Mouse (Mus musculus) heart, postnatal 14 days (tissue): ENCODE measurements around the gene Nol12. TPM values are rescaled to one million over a fixed set of nuclear protein-coding genes. Genes with fewer than 3 reads are reported as not detected.

Experiments used
- DNase-seq, 2 experiments: peaks; one replicate each; pipeline ENCODE4 v3.0.0; 2021 to 2022
- intact Hi-C: fragments of 180-260 bp; cut with DNase I; formaldehyde crosslinking; loops from one replicate; pipeline ENCODE4 v1.15.1; 2025
- microRNA-seq, 2 experiments: library from miRNA; unstranded; fragments of <30 nt; microRNA quantifications; one replicate each; pipeline ENCODE4 v1.2.0; 2021 to 2022
- total RNA-seq, 2 experiments: library from RNA; stranded (reverse); gene quantifications; 2 replicates each; pipeline ENCODE4 v1.2.3; 2021

Gene Nol12
- total RNA-seq, 2 experiments from 2014 or later: 13.6 to 14.3 TPM

DNA sequence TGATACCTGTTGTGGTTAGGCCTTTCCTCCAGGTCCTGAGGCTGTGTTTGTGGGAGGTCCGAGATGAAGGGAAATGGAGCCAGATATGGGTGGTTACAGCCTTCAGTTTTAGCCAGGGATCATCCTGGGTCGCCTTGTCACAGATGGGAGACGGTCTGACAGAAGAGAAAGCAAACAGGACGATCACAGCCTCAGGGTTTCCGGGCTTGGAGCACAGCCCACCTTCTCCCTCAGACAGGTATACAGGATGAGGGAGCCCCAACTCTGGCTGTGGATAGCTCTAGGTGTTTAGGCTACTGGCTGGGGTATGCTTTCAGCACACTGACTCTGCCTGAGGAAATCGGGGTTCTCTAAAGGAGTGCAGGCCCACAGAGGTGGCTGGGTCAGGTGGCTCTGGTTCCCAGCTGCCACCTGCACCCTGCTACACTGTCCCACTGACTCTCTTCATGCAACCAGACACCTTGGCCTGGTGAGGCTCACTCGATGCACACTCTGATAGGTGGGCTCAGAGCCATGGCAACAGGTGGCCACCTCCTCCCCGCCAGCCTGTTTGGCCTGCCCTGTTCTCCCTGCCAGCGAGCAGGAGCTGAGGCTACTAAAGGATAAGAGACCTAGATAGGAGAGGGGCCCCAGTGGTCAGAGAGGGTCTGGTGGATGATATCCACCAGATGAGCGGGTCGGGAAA lies 51.9 kb downstream of the Nol12 start:
- intact Hi-C loops: no loop called here
- peak in 1 of 2 experiments; percentile 21 for DNase-seq

DNA sequence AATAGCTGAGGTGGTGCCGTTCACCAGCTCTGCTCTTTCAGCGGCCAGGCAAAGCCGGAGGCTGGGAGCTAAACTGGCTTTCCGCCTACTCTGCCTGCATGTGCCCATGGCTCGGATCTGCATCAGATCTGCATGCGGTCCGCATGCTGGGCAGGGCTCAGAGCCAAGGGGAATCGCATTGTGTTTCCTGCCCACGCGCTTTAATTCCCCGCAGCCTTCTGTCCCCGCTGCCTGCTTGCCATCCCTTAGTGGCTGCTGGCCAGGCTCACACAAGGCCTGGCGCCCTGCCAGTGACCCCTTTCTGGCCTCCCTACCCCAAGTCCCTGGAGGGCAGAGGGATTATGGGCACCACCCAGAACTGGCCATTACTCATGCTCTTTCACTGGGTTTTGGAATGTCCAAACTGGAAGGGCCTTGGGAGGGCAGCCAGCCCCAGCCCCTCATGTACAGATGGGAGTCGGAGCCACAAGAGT lies 53.8 kb downstream of the Nol12 start:
- intact Hi-C loops: no loop called here
- peak; percentile 59 to 69 for DNase-seq

DNA sequence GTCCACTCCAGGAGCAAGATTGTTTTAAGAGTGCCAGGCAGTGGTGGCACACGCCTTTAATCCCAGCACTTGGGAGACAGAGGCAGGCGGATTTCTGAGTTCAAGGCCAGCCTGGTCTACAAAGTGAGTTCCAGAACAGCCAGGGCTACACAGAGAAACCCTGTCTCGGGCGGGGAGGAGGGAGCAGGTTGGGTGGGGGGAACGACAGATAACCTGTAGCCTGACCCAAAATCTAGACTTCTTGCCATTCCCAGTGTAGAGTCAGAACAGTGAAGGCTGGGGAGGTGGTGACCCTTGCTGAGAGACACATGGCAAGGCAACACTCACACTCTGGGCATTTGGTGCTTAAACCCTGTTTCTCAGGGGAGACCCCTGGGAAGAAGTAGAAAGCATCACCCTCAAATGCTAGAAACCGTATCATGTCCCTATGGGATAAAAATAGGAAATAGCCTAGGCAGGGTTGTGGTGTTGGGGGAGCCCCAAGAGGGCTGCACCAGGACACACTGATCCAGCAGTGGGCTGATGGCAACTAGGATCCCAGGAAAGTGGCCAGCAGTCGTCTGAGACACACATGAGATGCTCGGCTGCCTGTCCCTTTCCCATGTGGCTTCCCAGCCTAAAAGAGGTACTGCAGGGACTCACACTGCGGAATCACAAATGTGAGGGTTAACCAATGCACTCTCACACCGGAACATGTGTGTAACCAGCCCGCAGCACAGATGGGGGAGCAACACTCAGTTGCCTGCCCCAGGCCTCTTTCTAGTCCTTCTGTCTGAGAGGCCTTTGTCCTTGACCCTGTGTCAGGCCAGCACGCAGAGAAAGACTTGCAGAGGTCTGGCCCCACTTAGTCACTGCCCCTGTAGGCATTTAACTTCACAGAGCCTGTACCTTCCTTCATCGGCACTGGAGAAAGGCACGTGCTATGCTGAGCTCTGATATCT lies 54.7 kb downstream of the Nol12 start:
- intact Hi-C loops: loop anchor here (2.0 kb wide), 1 partner anchor 35 kb away; no protein-coding TSS in a partner anchor

DNA sequence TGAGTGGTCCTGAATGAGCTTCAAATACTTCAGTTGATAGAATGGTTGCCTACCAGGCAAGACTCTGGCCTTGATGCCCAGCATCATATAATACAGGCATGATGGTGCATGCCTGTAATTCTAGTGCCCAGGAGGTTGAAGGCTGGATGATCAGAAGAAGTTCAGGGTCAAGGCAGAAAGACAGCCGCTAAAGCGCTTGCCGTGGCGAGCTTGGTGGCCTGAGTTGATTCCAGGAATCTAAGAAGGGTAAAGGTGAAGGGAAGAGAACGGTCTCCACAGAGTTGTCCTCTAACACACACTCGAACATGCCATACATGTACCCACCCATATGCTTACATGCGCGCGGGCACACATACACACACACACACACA lies 55.3 kb downstream of the Nol12 start:
- DNase-seq: no peak
- intact Hi-C loops: loop anchor here (2.0 kb wide), 1 partner anchor 35 kb away; no protein-coding TSS in a partner anchor

More for the DNA sequence above, 54.7 kb downstream of the Nol12 start:
- DNase-seq: no peak

DNA sequence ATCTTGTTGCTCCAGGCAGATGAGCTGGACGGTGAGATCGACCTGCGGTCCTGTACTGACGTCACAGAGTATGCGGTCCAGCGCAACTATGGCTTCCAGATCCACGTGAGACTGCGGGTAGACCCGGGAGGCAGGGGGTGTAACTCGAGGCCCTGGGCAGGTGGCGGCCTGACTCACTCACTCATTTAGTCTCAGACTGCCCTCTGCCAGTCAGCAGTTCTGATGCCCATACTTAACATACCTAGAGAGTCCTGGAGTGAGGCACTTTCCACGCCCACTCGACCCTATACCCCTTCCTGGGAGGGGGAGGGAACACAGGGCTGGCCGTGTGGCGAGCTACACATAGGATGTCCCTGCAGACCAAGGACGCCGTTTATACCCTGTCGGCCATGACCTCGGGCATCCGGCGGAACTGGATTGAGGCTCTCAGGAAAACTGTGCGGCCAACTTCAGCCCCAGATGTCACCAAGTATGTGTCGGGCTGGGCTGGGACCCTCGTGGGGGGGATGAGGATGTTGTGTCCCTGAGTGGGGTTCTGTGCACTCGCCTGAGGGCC lies 56.3 kb downstream of the Nol12 start:
- intact Hi-C loops: loop anchor here (2.0 kb wide), 1 partner anchor 34 kb away; no protein-coding TSS in a partner anchor
- DNase-seq: no peak

DNA sequence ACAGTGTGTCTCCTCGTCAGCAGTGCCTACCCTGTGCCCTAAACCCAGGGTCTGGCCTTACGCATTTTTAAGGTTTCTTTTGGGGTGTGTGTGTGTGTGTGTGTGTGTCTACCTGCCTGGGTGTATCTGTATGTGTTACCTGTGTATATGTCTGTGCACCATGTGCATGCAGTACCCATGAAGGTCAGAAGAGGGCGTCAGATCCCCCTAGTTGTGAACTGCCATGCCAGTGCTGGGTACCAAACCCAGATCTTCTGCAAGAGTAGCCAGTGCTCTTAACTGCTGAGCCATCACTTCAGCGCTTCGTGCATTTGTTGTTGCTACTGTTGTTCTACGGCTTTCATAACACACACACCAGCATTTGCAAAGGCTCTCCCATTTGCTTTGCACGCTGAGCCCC lies 57.5 kb downstream of the Nol12 start:
- intact Hi-C loops: no loop called here
- no peak for DNase-seq

DNA sequence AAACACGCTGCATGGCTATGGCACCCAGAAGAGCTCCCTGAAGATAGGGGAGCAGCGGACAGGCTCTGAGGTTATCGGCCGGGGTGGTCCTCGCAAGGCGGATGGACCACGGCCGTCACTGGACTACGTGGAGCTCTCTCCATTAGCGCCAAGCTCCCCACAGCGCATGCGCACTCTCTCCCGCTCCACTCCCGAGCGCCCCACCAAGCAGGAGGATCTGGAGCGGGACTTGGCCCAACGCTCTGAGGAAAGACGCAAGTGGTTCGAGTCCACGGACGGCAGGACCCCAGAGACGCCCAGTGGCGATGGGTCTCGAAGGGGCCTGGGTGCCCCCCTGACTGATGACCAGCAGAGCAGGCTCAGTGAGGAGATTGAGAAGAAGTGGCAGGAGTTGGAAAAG lies 58.2 kb downstream of the Nol12 start:
- no peak for DNase-seq
- intact Hi-C loops: no loop called here

Small RNAs within 50 kb of the gene (microRNA-seq; reads per million reads assigned to microRNA genes)
- gene Mir6955: 0.85 to 2.2 reads per million in 2 experiments

Other genes starting within 250 kb of the Nol12 start
- gene Elfn2, start 216.2 kb upstream of the Nol12 start, total RNA-seq: 1 to 10 TPM; 3.5 to 4.2 TPM
- 10 to 100 TPM; 14.0 to 14.6 TPM for gene Mfng, start 161.5 kb upstream of the Nol12 start, total RNA-seq
- gene Card10, start 131.9 kb upstream of the Nol12 start, total RNA-seq: 10 to 100 TPM; 20.3 to 20.6 TPM
- gene Cdc42ep1, start 92.3 kb upstream of the Nol12 start, total RNA-seq: 10 to 100 TPM; 47.5 to 50.8 TPM
- under 1 TPM in 1 of 2 experiments, not detected in 1; 0.53 TPM for gene Lgals2, start 79.4 kb upstream of the Nol12 start, total RNA-seq
- 10 to 100 TPM; 38.4 to 39.7 TPM for gene Gga1, start 57.7 kb upstream of the Nol12 start, total RNA-seq
- gene Gm49510, start 35.3 kb upstream of the Nol12 start, total RNA-seq: not detected
- 1 to 10 TPM; 4.6 to 6.3 TPM for gene Sh3bp1, start 35.2 kb upstream of the Nol12 start, total RNA-seq
- 1 to 10 TPM; 1.6 to 1.9 TPM for gene Pdxp, start 21.0 kb upstream of the Nol12 start, total RNA-seq
- 100 to 1,000 TPM; 236 to 276 TPM for gene Lgals1, start 8.2 kb upstream of the Nol12 start, total RNA-seq
- 10 to 100 TPM; 44.6 to 49.6 TPM for gene Triobp, start 12.8 kb downstream of the Nol12 start, total RNA-seq
- gene H1f0, start 93.5 kb downstream of the Nol12 start, total RNA-seq: 100 to 1,000 TPM; 104 to 128 TPM
- gene Galr3, start 107.0 kb downstream of the Nol12 start, total RNA-seq: not detected
- 1 to 10 TPM; 8.7 to 9.4 TPM for gene Ankrd54, start 128.0 kb downstream of the Nol12 start, total RNA-seq
- gene Eif3l, start 140.2 kb downstream of the Nol12 start, total RNA-seq: 10 to 100 TPM; 73.8 to 81.1 TPM
- gene Micall1, start 174.0 kb downstream of the Nol12 start, total RNA-seq: 10 to 100 TPM; 61.2 to 64.9 TPM
- 100 to 1,000 TPM; 111 to 116 TPM for gene Polr2f, start 206.1 kb downstream of the Nol12 start, total RNA-seq
- gene 1700088E04Rik, start 206.3 kb downstream of the Nol12 start, total RNA-seq: 1 to 10 TPM; 1.3 to 2.7 TPM
- 1 to 10 TPM; 1.6 to 1.8 TPM for gene Sox10, start 230.3 kb downstream of the Nol12 start, total RNA-seq